Mouse (Mus musculus): Measurements from ENCODE around the gene Qprt. TPM values are rescaled to one million over a fixed set of nuclear protein-coding genes. Genes with fewer than 3 reads are reported as not detected.

The Qprt gene
- polyA plus RNA-seq, 1 experiment from 2014 or later = 13.0 TPM

- Histone ChIP-seq H3K4me1 (ENCODE audit: control insufficient read depth, insufficient read depth, low read length) (no peaks in the 10 kb centered on the region), H3K36me3 (ENCODE audit: control insufficient read depth, insufficient read depth, low read length) (no peaks in the 10 kb centered on the region), H3K9me3 (ENCODE audit: control insufficient read depth, low read length) (no peaks in the 10 kb centered on the region), H3K27me3 (ENCODE audit: control insufficient read depth, insufficient read depth, low read length) (no peaks in the 10 kb centered on the region), H3K4me2 (replicated peaks; ENCODE audit: low read depth, low read length) (no peak overlapping the region), H3K9ac (ENCODE audit: low read depth, low read length) (no peak overlapping the region), H3K27ac (ENCODE audit: low read depth, low read length) (no peak overlapping the region), H3K4me3 (ENCODE audit: low read length) (no peak overlapping the region)
- WGBS = 70% methylated on average over 2 of the region's 2 CpGs
- ATAC-seq (ENCODE audit: low FRiP score, low TSS enrichment) = no peak
Observed at GRCm38 (mm10) chr7:127146267-127146603, 24.2 kb upstream of the Qprt start.

DNA sequence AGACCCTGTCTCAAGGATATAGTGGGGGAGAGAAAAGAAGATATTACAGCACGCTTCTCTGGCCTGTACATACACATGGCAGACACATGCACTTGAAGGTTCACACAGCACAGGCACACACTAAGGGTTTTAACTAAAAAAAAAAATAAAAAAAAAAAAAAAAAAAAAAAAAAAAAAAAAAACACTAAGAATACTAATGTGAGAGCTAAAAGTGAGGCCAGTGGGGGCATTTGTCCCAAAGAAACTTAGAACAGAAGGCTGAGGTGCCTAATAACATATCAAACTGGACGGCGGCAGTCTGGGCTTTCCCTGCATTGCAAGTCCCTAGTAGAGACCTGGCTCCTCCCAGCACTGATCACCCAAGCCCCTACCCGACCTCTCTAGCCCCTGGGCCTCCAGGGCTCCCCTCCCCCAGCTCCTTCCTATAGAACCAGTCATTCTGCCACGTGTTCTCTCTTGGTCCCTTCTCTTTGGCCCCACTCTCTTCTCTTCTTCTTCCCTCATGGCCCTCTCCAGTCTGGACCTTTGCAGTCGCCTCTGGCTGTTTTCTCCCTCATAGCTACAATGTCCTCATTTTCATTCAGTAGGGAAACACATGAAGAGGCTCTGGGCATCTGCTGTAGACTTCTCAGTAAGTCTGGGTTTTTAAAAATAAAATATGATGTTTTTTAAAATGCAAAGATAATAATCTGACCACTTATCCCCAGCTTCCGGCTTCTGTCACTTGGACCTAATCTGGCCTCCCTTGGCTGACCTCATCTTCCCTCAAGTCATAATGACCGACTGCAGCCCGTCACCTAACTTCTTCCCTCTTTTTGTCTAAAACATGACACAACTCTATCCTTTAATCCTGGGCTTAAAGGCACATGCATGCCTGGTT lies 23.6 kb upstream of the Qprt start:
- Histone ChIP-seq H3K36me3 (ENCODE audit: control insufficient read depth, insufficient read depth, low read length) (no peaks in the 10 kb centered on the region), H3K27me3 (ENCODE audit: control insufficient read depth, insufficient read depth, low read length) (no peaks in the 10 kb centered on the region), H3K9me3 (ENCODE audit: control insufficient read depth, low read length) (no peaks in the 10 kb centered on the region), H3K4me1 (ENCODE audit: control insufficient read depth, insufficient read depth, low read length) (no peaks in the 10 kb centered on the region), H3K27ac (ENCODE audit: low read depth, low read length) (no peak overlapping the region), H3K4me3 (ENCODE audit: low read length) (no peak overlapping the region), H3K9ac (ENCODE audit: low read depth, low read length) (no peak overlapping the region), H3K4me2 (replicated peaks; ENCODE audit: low read depth, low read length) (no peak overlapping the region)
- WGBS = 52% methylated on average over 9 of the region's 9 CpGs
- no peak for ATAC-seq (ENCODE audit: low FRiP score, low TSS enrichment)

- no peaks in the 10 kb centered on the region for H3K36me3 ChIP-seq (ENCODE audit: control insufficient read depth, insufficient read depth, low read length)
- no peak overlapping the region for H3K27ac ChIP-seq (ENCODE audit: low read depth, low read length)
- no peak overlapping the region for H3K9ac ChIP-seq (ENCODE audit: low read depth, low read length)
- H3K4me2 ChIP-seq (replicated peaks; ENCODE audit: low read depth, low read length) = no peak overlapping the region
- H3K9me3 ChIP-seq (ENCODE audit: control insufficient read depth, low read length) = no peaks in the 10 kb centered on the region
- no peak for ATAC-seq (ENCODE audit: low FRiP score, low TSS enrichment)
- WGBS = 89% methylated on average over 7 of the region's 7 CpGs
- H3K27me3 ChIP-seq (ENCODE audit: control insufficient read depth, insufficient read depth, low read length) = no peaks in the 10 kb centered on the region
- no peak overlapping the region for H3K4me3 ChIP-seq (ENCODE audit: low read length)
- H3K4me1 ChIP-seq (ENCODE audit: control insufficient read depth, insufficient read depth, low read length) = no peaks in the 10 kb centered on the region
Observed at GRCm38 (mm10) chr7:127144412-127144811, 22.4 kb upstream of the Qprt start.

GRCm38 (mm10) chr7:127142666-127143065 lies 20.6 kb upstream of the Qprt start:
- Histone ChIP-seq H3K27me3 (ENCODE audit: control insufficient read depth, insufficient read depth, low read length) (no peaks in the 10 kb centered on the region), H3K4me2 (replicated peaks; ENCODE audit: low read depth, low read length) (no peak overlapping the region), H3K9ac (ENCODE audit: low read depth, low read length) (no peak overlapping the region), H3K4me3 (ENCODE audit: low read length) (no peak overlapping the region), H3K27ac (ENCODE audit: low read depth, low read length) (no peak overlapping the region), H3K4me1 (ENCODE audit: control insufficient read depth, insufficient read depth, low read length) (0 out of 2 replicates have a peak, but pooled peaks cover 3% of the 10 kb centered on the region), H3K9me3 (ENCODE audit: control insufficient read depth, low read length) (no peaks in the 10 kb centered on the region), H3K36me3 (ENCODE audit: control insufficient read depth, insufficient read depth, low read length) (no peaks in the 10 kb centered on the region)
- 88% methylated on average over 4 of the region's 4 CpGs for WGBS
- ATAC-seq (ENCODE audit: low FRiP score, low TSS enrichment) = no peak

DNA sequence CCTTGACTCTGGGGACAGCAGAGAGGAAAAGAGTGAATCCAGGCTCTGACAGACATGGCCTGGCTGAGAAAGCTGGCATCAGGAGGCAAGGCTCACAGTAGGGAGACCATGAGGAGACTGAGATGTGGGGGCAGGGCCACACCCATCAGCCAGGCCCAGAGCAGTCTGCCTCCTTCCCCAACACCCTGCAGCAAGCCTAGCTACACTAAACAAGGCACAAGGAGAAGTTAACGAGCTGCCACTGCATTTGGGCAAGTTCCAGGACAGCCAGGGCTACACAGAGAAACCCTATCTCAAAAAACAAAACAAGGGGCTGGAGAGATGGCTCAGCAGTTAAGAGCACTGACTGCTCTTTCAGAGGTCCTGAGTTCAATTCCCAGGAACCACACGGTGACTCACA lies 20.2 kb upstream of the Qprt start:
- Histone ChIP-seq H3K4me3 (ENCODE audit: low read length) (no peak overlapping the region), H3K27me3 (ENCODE audit: control insufficient read depth, insufficient read depth, low read length) (no peaks in the 10 kb centered on the region), H3K27ac (ENCODE audit: low read depth, low read length) (no peak overlapping the region), H3K36me3 (ENCODE audit: control insufficient read depth, insufficient read depth, low read length) (no peaks in the 10 kb centered on the region), H3K4me2 (replicated peaks; ENCODE audit: low read depth, low read length) (no peak overlapping the region), H3K9me3 (ENCODE audit: control insufficient read depth, low read length) (no peaks in the 10 kb centered on the region), H3K9ac (ENCODE audit: low read depth, low read length) (no peak overlapping the region), H3K4me1 (ENCODE audit: control insufficient read depth, insufficient read depth, low read length) (0 out of 2 replicates have a peak, but pooled peaks cover 4% of the 10 kb centered on the region)
- 44% methylated on average over 2 of the region's 2 CpGs for WGBS
- ATAC-seq (ENCODE audit: low FRiP score, low TSS enrichment) = no peak

GRCm38 (mm10) chr7:127140623-127141404 lies 18.8 kb upstream of the Qprt start:
- Histone ChIP-seq H3K27ac (ENCODE audit: low read depth, low read length) (no peak overlapping the region), H3K36me3 (ENCODE audit: control insufficient read depth, insufficient read depth, low read length) (no peaks in the 10 kb centered on the region), H3K9ac (ENCODE audit: low read depth, low read length) (no peak overlapping the region), H3K4me2 (replicated peaks; ENCODE audit: low read depth, low read length) (no peak overlapping the region), H3K4me3 (ENCODE audit: low read length) (no peak overlapping the region), H3K27me3 (ENCODE audit: control insufficient read depth, insufficient read depth, low read length) (no peaks in the 10 kb centered on the region), H3K4me1 (ENCODE audit: control insufficient read depth, insufficient read depth, low read length) (0 out of 2 replicates have a peak, but pooled peaks cover 4% of the 10 kb centered on the region), H3K9me3 (ENCODE audit: control insufficient read depth, low read length) (no peaks in the 10 kb centered on the region)
- no peak for ATAC-seq (ENCODE audit: low FRiP score, low TSS enrichment)
- WGBS = 69% methylated on average over 7 of the region's 7 CpGs

DNA sequence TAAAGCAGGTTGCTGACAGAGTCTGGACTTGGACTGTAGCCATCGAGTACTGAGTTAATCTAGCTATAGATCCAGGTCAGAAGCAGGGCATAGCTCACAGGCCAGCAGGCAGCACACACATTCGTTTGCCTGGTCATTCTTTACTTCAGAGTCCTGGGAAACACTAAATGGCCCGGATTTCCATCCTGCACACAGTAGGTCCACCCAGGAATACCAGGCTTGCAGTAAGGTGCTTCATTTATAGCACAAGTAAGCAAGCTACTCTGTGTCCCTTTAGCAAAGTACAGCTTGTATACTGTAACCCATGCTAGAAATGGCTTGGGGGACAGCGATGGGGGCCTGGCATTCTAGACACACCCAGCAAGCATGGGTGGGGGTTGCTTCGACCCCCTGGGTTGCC lies 17.5 kb upstream of the Qprt start:
- 58% methylated on average over 5 of the region's 5 CpGs for WGBS

GRCm38 (mm10) chr7:127139100-127139499 lies 17.1 kb upstream of the Qprt start:
- Histone ChIP-seq H3K4me1 (ENCODE audit: control insufficient read depth, insufficient read depth, low read length) (0 out of 2 replicates have a peak, but pooled peaks cover 4% of the 10 kb centered on the region), H3K27ac (ENCODE audit: low read depth, low read length) (no peak overlapping the region), H3K27me3 (ENCODE audit: control insufficient read depth, insufficient read depth, low read length) (no peaks in the 10 kb centered on the region), H3K9ac (ENCODE audit: low read depth, low read length) (no peak overlapping the region), H3K36me3 (ENCODE audit: control insufficient read depth, insufficient read depth, low read length) (no peaks in the 10 kb centered on the region), H3K4me2 (replicated peaks; ENCODE audit: low read depth, low read length) (no peak overlapping the region), H3K4me3 (ENCODE audit: low read length) (no peak overlapping the region), H3K9me3 (ENCODE audit: control insufficient read depth, low read length) (no peaks in the 10 kb centered on the region)
- 95% methylated on average over 7 of the region's 7 CpGs for WGBS
- no peak for ATAC-seq (ENCODE audit: low FRiP score, low TSS enrichment)

More for the DNA sequence above, 17.5 kb upstream of the Qprt start:
- no peaks in the 10 kb centered on the region for H3K9me3 ChIP-seq (ENCODE audit: control insufficient read depth, low read length)
- H3K4me3 ChIP-seq (ENCODE audit: low read length) = no peak overlapping the region
- H3K9ac ChIP-seq (ENCODE audit: low read depth, low read length) = no peak overlapping the region
- ATAC-seq (ENCODE audit: low FRiP score, low TSS enrichment) = no peak
- H3K4me2 ChIP-seq (replicated peaks; ENCODE audit: low read depth, low read length) = no peak overlapping the region
- H3K4me1 ChIP-seq (ENCODE audit: control insufficient read depth, insufficient read depth, low read length) = 0 out of 2 replicates have a peak, but pooled peaks cover 4% of the 10 kb centered on the region
- H3K27ac ChIP-seq (ENCODE audit: low read depth, low read length) = no peak overlapping the region
- H3K27me3 ChIP-seq (ENCODE audit: control insufficient read depth, insufficient read depth, low read length) = no peaks in the 10 kb centered on the region
- no peaks in the 10 kb centered on the region for H3K36me3 ChIP-seq (ENCODE audit: control insufficient read depth, insufficient read depth, low read length)

All from kidney, embryonic 14.5 days (tissue).